Mouse (Mus musculus) layer of hippocampus, postnatal 14 days (tissue): ENCODE data around the gene Nsun5. TPM values are rescaled to one million over a fixed set of nuclear protein-coding genes. Genes with fewer than 3 reads are reported as not detected.

Source experiments
- DNase-seq, 2 experiments: peaks; one replicate each; pipeline ENCODE4 v3.0.0; 2021 to 2022; ENCODE audit warnings: low spot score in 2 of 2, mixed read lengths in 1 of 2
- microRNA-seq, 2 experiments: library from miRNA; unstranded; fragments of <30 nt; microRNA quantifications; one replicate each; pipeline ENCODE4 v1.2.0; 2021
- total RNA-seq, 2 experiments: library from RNA; stranded (reverse); gene quantifications; 2 replicates each; pipeline ENCODE4 v1.2.3; 2021

The Nsun5 gene
- total RNA-seq, 2 experiments from 2014 or later, result 18.8 to 23.9 TPM

GRCm38 (mm10) chr5:135371195-135371594 lies 1.4 kb downstream of the Nsun5 start:
- no peak for DNase-seq

- DNase-seq, result no peak
Observed at GRCm38 (mm10) chr5:135373601-135374000, 3.8 kb downstream of the Nsun5 start.

GRCm38 (mm10) chr5:135375167-135375566 lies 5.4 kb downstream of the Nsun5 start:
- DNase-seq, result no peak

- DNase-seq, result no peak
Observed at GRCm38 (mm10) chr5:135376341-135376740, 6.6 kb downstream of the Nsun5 start.

- no peak for DNase-seq
Observed at GRCm38 (mm10) chr5:135380681-135381080, 10.9 kb downstream of the Nsun5 start.

GRCm38 (mm10) chr5:135381356-135381925 lies 11.7 kb downstream of the Nsun5 start:
- no peak for DNase-seq

- DNase-seq, result no peak
Observed at GRCm38 (mm10) chr5:135382746-135383145, 13.0 kb downstream of the Nsun5 start.

GRCm38 (mm10) chr5:135383771-135384170 lies 14.0 kb downstream of the Nsun5 start:
- DNase-seq, result no peak

GRCm38 (mm10) chr5:135394004-135394823 lies 24.5 kb downstream of the Nsun5 start, which contains the start of gene Pom121:
Gene Pom121, minus strand, starts transcription at chr5:135394546.
- peak; percentile 75 to 77 for DNase-seq

GRCm38 (mm10) chr5:135395826-135396225 lies 26.1 kb downstream of the Nsun5 start:
- DNase-seq, result peak in 1 of 2 experiments; percentile 54

GRCm38 (mm10) chr5:135399382-135399781 lies 29.6 kb downstream of the Nsun5 start:
- no peak for DNase-seq

GRCm38 (mm10) chr5:135400244-135400643 lies 30.5 kb downstream of the Nsun5 start:
- peak; percentile 65 to 78 for DNase-seq

- DNase-seq, result peak; percentile 41 to 59
Observed at GRCm38 (mm10) chr5:135404623-135405022, 34.9 kb downstream of the Nsun5 start.

GRCm38 (mm10) chr5:135405437-135405836 lies 35.7 kb downstream of the Nsun5 start:
- DNase-seq, result no peak

GRCm38 (mm10) chr5:135408114-135408513 lies 38.4 kb downstream of the Nsun5 start:
- DNase-seq, result no peak

GRCm38 (mm10) chr5:135410266-135410665 lies 40.5 kb downstream of the Nsun5 start:
- no peak for DNase-seq

Small RNA genes within 50 kb of the gene (microRNA-seq; reads per million reads assigned to microRNA genes)
- 2.3 to 3.4 reads per million in 2 experiments for gene Mir7033

Other genes with a start within 250 kb of the Nsun5 start
- gene Tbl2, start 220.3 kb upstream of the Nsun5 start, total RNA-seq, result 10 to 100 TPM; 24.5 to 26.2 TPM
- 10 to 100 TPM; 34.1 to 38.3 TPM for gene Bcl7b, start 201.7 kb upstream of the Nsun5 start, total RNA-seq
- 10 to 100 TPM; 54.6 to 55.2 TPM for gene Baz1b, start 182.7 kb upstream of the Nsun5 start, total RNA-seq
- 10 to 100 TPM; 11.0 to 12.3 TPM for gene Fzd9, start 118.7 kb upstream of the Nsun5 start, total RNA-seq
- gene Fkbp6, start 19.9 kb upstream of the Nsun5 start, total RNA-seq, result not detected
- gene Trim50, start 16.7 kb upstream of the Nsun5 start, total RNA-seq, result not detected
- 10 to 100 TPM; 46.1 to 48.1 TPM for gene Pom121, start 24.6 kb downstream of the Nsun5 start, total RNA-seq
- gene Hip1, start 175.2 kb downstream of the Nsun5 start, total RNA-seq, result 10 to 100 TPM; 56.1 to 62.6 TPM
- gene Ccl26, start 193.6 kb downstream of the Nsun5 start, total RNA-seq, result not detected
- gene Ccl24, start 203.1 kb downstream of the Nsun5 start, total RNA-seq, result under 1 TPM in 1 of 2 experiments, not detected in 1; 0.44 TPM